Mouse (Mus musculus) testis, postnatal 14 days (tissue): ENCODE measurements around the gene Khdrbs1.
"Not testable (repeated sequence)": the region's sequence is repeated elsewhere in the genome, so short reads cannot be mapped to it uniquely, and the experiment has no call there.

Source experiments
- DNase-seq: peaks from one replicate; pipeline ENCODE4 v3.0.0; 2021; ENCODE audit warnings: low spot score

Khdrbs1 gene

GRCm38 (mm10) chr4:129742232-129743009, at the start of gene Khdrbs1:
Gene Khdrbs1, minus strand, starts transcription at chr4:129742303.
- peak; percentile 97 for DNase-seq

GRCm38 (mm10) chr4:129791399-129791798, 49.3 kb upstream of the Khdrbs1 start:
- no peak for DNase-seq

- DNase-seq, result no peak
These were observed 48.4 kb upstream of the Khdrbs1 start for GRCm38 (mm10) chr4:129790475-129790874.

GRCm38 (mm10) chr4:129789635-129790034, 47.5 kb upstream of the Khdrbs1 start:
- no peak for DNase-seq

- no peak for DNase-seq
These were observed 46.6 kb upstream of the Khdrbs1 start for GRCm38 (mm10) chr4:129788693-129789092.

GRCm38 (mm10) chr4:129785178-129785577, 43.1 kb upstream of the Khdrbs1 start:
- DNase-seq, result peak; percentile 68

GRCm38 (mm10) chr4:129783506-129783905, 41.4 kb upstream of the Khdrbs1 start:
- no peak for DNase-seq

GRCm38 (mm10) chr4:129782857-129783331, 40.8 kb upstream of the Khdrbs1 start:
- DNase-seq, result no peak

- DNase-seq, result no peak
These were observed 40.0 kb upstream of the Khdrbs1 start for GRCm38 (mm10) chr4:129781881-129782675.

GRCm38 (mm10) chr4:129771672-129772521, 29.8 kb upstream of the Khdrbs1 start:
- no peak for DNase-seq

- DNase-seq, result no peak
These were observed 29.2 kb upstream of the Khdrbs1 start for GRCm38 (mm10) chr4:129771314-129771671.

GRCm38 (mm10) chr4:129770600-129770999, 28.5 kb upstream of the Khdrbs1 start:
- DNase-seq, result no peak

- not testable (repeated sequence) for DNase-seq
These were observed 26.6 kb upstream of the Khdrbs1 start for GRCm38 (mm10) chr4:129768742-129769141.

- no peak for DNase-seq
These were observed 25.7 kb upstream of the Khdrbs1 start for GRCm38 (mm10) chr4:129767782-129768181.

GRCm38 (mm10) chr4:129765351-129765750, 23.2 kb upstream of the Khdrbs1 start:
- no peak for DNase-seq

GRCm38 (mm10) chr4:129762496-129762895, 20.4 kb upstream of the Khdrbs1 start:
- not testable (repeated sequence) for DNase-seq

GRCm38 (mm10) chr4:129761606-129762005, 19.5 kb upstream of the Khdrbs1 start:
- no peak for DNase-seq

- no peak for DNase-seq
These were observed 13.4 kb upstream of the Khdrbs1 start for GRCm38 (mm10) chr4:129755455-129755854.

GRCm38 (mm10) chr4:129754742-129755141, 12.6 kb upstream of the Khdrbs1 start:
- no peak for DNase-seq

GRCm38 (mm10) chr4:129750430-129750829, 8.3 kb upstream of the Khdrbs1 start:
- DNase-seq, result no peak

GRCm38 (mm10) chr4:129746591-129746990, 4.5 kb upstream of the Khdrbs1 start:
- no peak for DNase-seq

- no peak for DNase-seq
These were observed 4.0 kb upstream of the Khdrbs1 start for GRCm38 (mm10) chr4:129746106-129746505.
